Mouse (Mus musculus): ENCODE results near the gene Cnp. TPM values are rescaled to one million over a fixed set of nuclear protein-coding genes. Genes with fewer than 3 reads are reported as not detected.

The Cnp gene
- polyA plus RNA-seq, 1 experiment from 2014 or later = 14.2 TPM

Other genes starting within 250 kb of the Cnp start
- gene Gast, start 240.5 kb upstream of the Cnp start, polyA plus RNA-seq (2015; fragmentation: Nextera tagmentation; extraction: Ambion mirVana) = not detected in 2 replicates
- gene Hap1, start 218.8 kb upstream of the Cnp start, polyA plus RNA-seq (2015; fragmentation: Nextera tagmentation; extraction: Ambion mirVana) = 0.33 and 0.45 TPM in 2 replicates
- 14.0 and 15.7 TPM in 2 replicates for gene Jup, start 177.1 kb upstream of the Cnp start, polyA plus RNA-seq (2015; fragmentation: Nextera tagmentation; extraction: Ambion mirVana)
- 3.6 and 4.0 TPM in 2 replicates for gene P3h4, start 160.1 kb upstream of the Cnp start, polyA plus RNA-seq (2015; fragmentation: Nextera tagmentation; extraction: Ambion mirVana)
- gene Fkbp10, start 159.2 kb upstream of the Cnp start, polyA plus RNA-seq (2015; fragmentation: Nextera tagmentation; extraction: Ambion mirVana) = 7.8 and 8.5 TPM in 2 replicates
- gene Nt5c3b, start 133.1 kb upstream of the Cnp start, polyA plus RNA-seq (2015; fragmentation: Nextera tagmentation; extraction: Ambion mirVana) = 16.5 and 17.7 TPM in 2 replicates
- 0.06 and 0.14 TPM in 2 replicates for gene Klhl10, start 133.0 kb upstream of the Cnp start, polyA plus RNA-seq (2015; fragmentation: Nextera tagmentation; extraction: Ambion mirVana)
- gene Klhl11, start 102.2 kb upstream of the Cnp start, polyA plus RNA-seq (2015; fragmentation: Nextera tagmentation; extraction: Ambion mirVana) = 1.6 and 2.2 TPM in 2 replicates
- gene Acly, start 46.9 kb upstream of the Cnp start, polyA plus RNA-seq (2015; fragmentation: Nextera tagmentation; extraction: Ambion mirVana) = 103 and 111 TPM in 2 replicates
- 0.07 and 0.14 TPM in 2 replicates for gene Ttc25, start 29.3 kb upstream of the Cnp start, polyA plus RNA-seq (2015; fragmentation: Nextera tagmentation; extraction: Ambion mirVana)
- 18.8 and 19.2 TPM in 2 replicates for gene Nkiras2, start 44.3 kb downstream of the Cnp start, polyA plus RNA-seq (2015; fragmentation: Nextera tagmentation; extraction: Ambion mirVana)
- gene Dnajc7, start 45.3 kb downstream of the Cnp start, polyA plus RNA-seq (2015; fragmentation: Nextera tagmentation; extraction: Ambion mirVana) = 61.0 and 66.8 TPM in 2 replicates
- gene Zfp385c, start 117.6 kb downstream of the Cnp start, polyA plus RNA-seq (2015; fragmentation: Nextera tagmentation; extraction: Ambion mirVana) = not detected in 2 replicates
- gene Dhx58, start 129.4 kb downstream of the Cnp start, polyA plus RNA-seq (2015; fragmentation: Nextera tagmentation; extraction: Ambion mirVana) = 2.7 and 2.8 TPM in 2 replicates
- 13.2 and 14.1 TPM in 2 replicates for gene Kat2a, start 137.6 kb downstream of the Cnp start, polyA plus RNA-seq (2015; fragmentation: Nextera tagmentation; extraction: Ambion mirVana)
- 0.24 TPM in 1 of 2 replicates, not detected in the other for gene Hspb9, start 138.9 kb downstream of the Cnp start, polyA plus RNA-seq (2015; fragmentation: Nextera tagmentation; extraction: Ambion mirVana)
- 19.2 and 20.2 TPM in 2 replicates for gene Rab5c, start 163.3 kb downstream of the Cnp start, polyA plus RNA-seq (2015; fragmentation: Nextera tagmentation; extraction: Ambion mirVana)
- not detected in 2 replicates for gene Kcnh4, start 185.0 kb downstream of the Cnp start, polyA plus RNA-seq (2015; fragmentation: Nextera tagmentation; extraction: Ambion mirVana)
- gene Hcrt, start 188.0 kb downstream of the Cnp start, polyA plus RNA-seq (2015; fragmentation: Nextera tagmentation; extraction: Ambion mirVana) = not detected in 2 replicates
- gene Ghdc, start 196.1 kb downstream of the Cnp start, polyA plus RNA-seq (2015; fragmentation: Nextera tagmentation; extraction: Ambion mirVana) = 1.5 and 1.9 TPM in 2 replicates